In the genomic region with DNA sequence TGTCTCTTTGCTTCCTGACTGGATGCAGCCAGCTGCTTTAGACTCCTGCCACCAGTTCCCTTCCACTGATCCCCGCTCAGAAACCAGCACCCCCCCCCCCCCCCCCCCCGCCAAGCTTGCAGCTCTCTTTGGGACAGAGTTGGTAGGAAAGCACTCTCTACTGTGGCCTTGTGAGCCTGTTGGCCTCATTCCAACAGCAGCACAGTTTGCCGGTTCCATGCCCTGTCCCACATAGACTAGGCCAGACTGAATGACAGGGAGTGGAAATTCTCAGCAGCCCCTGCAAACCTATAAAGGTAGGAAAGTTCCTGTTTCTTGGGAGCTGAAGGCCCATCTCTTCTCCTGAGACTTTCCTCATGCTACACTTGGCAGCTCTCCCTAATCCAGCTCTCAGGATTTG, we compare ENCODE assay signal across 26 mouse cellular contexts. TPM values are rescaled to one million over a fixed set of nuclear protein-coding genes. Genes with fewer than 3 reads are reported as not detected.
A peak's percentile ranks its signal among the peaks of the same experiment; 100 is the strongest.
DNase-seq lines count a peak whose midpoint lies in the region; ATAC-seq lines count a peak whose summit lies in the region.
"Had no signal": no experiment of that assay in that cellular context is flagged by ENCODE, and none has a peak within 500 bp of the region (broad histone marks: within the 10 kb centered on the region; RNA-seq: fewer than 3 reads in every experiment).

No protein-coding gene starts in this region.

- H3K9ac ChIP-seq in hindbrain, embryonic 16.5 days (ENCODE audit: low read depth, low read length), result no peak overlapping the region
- H3K9ac ChIP-seq: embryonic facial prominence, embryonic 13.5 days; forebrain, embryonic 12.5 days; forebrain, postnatal 0 days; heart, embryonic 13.5 days; hindbrain, embryonic 15.5 days had no signal

- H3K27me3 ChIP-seq in hindbrain, embryonic 16.5 days (replicated peaks; ENCODE audit: control insufficient read depth, insufficient read depth, low read length), result no peaks in the 10 kb centered on the region
- H3K27me3 ChIP-seq: forebrain, embryonic 12.5 days had no signal

- H3K27ac ChIP-seq in hindbrain, embryonic 16.5 days (ENCODE audit: low read depth, low read length), result no peak overlapping the region
- H3K27ac ChIP-seq: embryonic facial prominence, embryonic 13.5 days; forebrain, embryonic 12.5 days; gastrocnemius, adult 2 months; heart, embryonic 13.5 days; hindbrain, embryonic 15.5 days had no signal

- H3K36me3 ChIP-seq in hindbrain, embryonic 16.5 days (ENCODE audit: control insufficient read depth, insufficient read depth, low read length), result no peaks in the 10 kb centered on the region
- H3K36me3 ChIP-seq: embryonic facial prominence, embryonic 13.5 days; forebrain, embryonic 12.5 days; G1E; heart, embryonic 13.5 days; hindbrain, embryonic 15.5 days had no signal

- peak; percentile 63 to 83 for DNase-seq in adrenal gland, adult (ENCODE audit: inconsistent age in 2 of 2, low spot score in 1 of 2)
- DNase-seq in adrenal gland, postnatal 4 days (ENCODE audit: low spot score in 2 of 2), result no peak
- peak; percentile 44 for DNase-seq in ovary, adult 18-20 months (ENCODE audit: low spot score)
- no peak for DNase-seq in ovary, postnatal 14 days (ENCODE audit: low spot score)
- DNase-seq in adrenal gland, postnatal 10 days, result peak; percentile 59
- no peak for DNase-seq in embryo, embryonic 11 days
- DNase-seq: B cell, adult 2 months; cerebellum, adult 11-12 months; cerebellum, adult 9-10 months; cerebellum, postnatal 25 days; forebrain, postnatal 0 days; gastrocnemius, adult 2 months; gastrocnemius, postnatal 25 days; heart, postnatal 36 days had no signal

- no peak overlapping the region for H3K4me2 ChIP-seq in hindbrain, embryonic 16.5 days (ENCODE audit: low read length)
- H3K4me2 ChIP-seq: embryonic facial prominence, embryonic 13.5 days; forebrain, embryonic 12.5 days; heart, embryonic 13.5 days; hindbrain, embryonic 15.5 days had no signal

- H3K4me3 ChIP-seq in hindbrain, embryonic 16.5 days (ENCODE audit: low read length), result no peak overlapping the region
- H3K4me3 ChIP-seq: embryonic facial prominence, embryonic 13.5 days; forebrain, embryonic 12.5 days; gastrocnemius, adult 2 months; heart, embryonic 13.5 days; hindbrain, embryonic 15.5 days had no signal

- ATAC-seq in hindbrain, embryonic 16.5 days, result no peak
- ATAC-seq: CD4-positive, CD25-positive, alpha-beta regulatory T cell, adult 4 months; forebrain, postnatal 0 days; inflammation-experienced regulatory T-cells, adult 6 months had no signal

- 58% methylated on average over 2 of the region's 3 CpGs for WGBS in hindbrain, embryonic 16.5 days

- no peaks in the 10 kb centered on the region for H3K9me3 ChIP-seq in hindbrain, embryonic 16.5 days (ENCODE audit: control insufficient read depth, low read length)
- H3K9me3 ChIP-seq: embryonic facial prominence, embryonic 13.5 days; forebrain, embryonic 12.5 days; G1E; heart, embryonic 13.5 days; hindbrain, embryonic 15.5 days had no signal

- H3K4me1 ChIP-seq in hindbrain, embryonic 16.5 days (ENCODE audit: control insufficient read depth, insufficient read depth, low read depth, low read length), result no peaks in the 10 kb centered on the region
- H3K4me1 ChIP-seq: forebrain, embryonic 12.5 days; hindbrain, embryonic 15.5 days had no signal

RNA-seq across cellular contexts. Expression of a gene that starts 15.0 kb away (rescaled TPM):
- total RNA-seq in adrenal gland, postnatal 4 days (2021), result 10 to 100 TPM in 1 of 2 experiments, 1 to 10 TPM in 1; 1.8 to 14.6 TPM
- total RNA-seq in adrenal gland, postnatal 10 days (2021), result 10 to 100 TPM; 17.1 to 37.9 TPM
- not detected in 2 replicates for polyA plus RNA-seq in hindbrain, embryonic 16.5 days (2015; fragmentation: Nextera tagmentation; extraction: Ambion mirVana)
- total RNA-seq: forebrain, postnatal 0 days; G1E; gastrocnemius, postnatal 25 days; granulocyte monocyte progenitor cell, adult 5-6 weeks; heart, postnatal 36 days had no signal
- polyA plus RNA-seq: CD4-positive, CD25-positive, alpha-beta regulatory T cell, adult 4 months; embryonic facial prominence, embryonic 13.5 days; forebrain, embryonic 12.5 days; forebrain, postnatal 0 days; G1E; heart, embryonic 13.5 days; heart, postnatal 0 days; hindbrain, embryonic 11.5 days; hindbrain, embryonic 15.5 days; inflammation-experienced regulatory T-cells, adult 6 months had no signal

RNA-seq across cellular contexts. Expression of a gene that starts 23.6 kb away (rescaled TPM):
- total RNA-seq in adrenal gland, postnatal 4 days (2021), result 10 to 100 TPM in 1 of 2 experiments, 1 to 10 TPM in 1; 1.7 to 33.7 TPM
- 10 to 100 TPM; 35.0 to 76.1 TPM for total RNA-seq in adrenal gland, postnatal 10 days (2021)
- polyA plus RNA-seq in hindbrain, embryonic 16.5 days (2015; fragmentation: Nextera tagmentation; extraction: Ambion mirVana), result 3.9 and 4.4 TPM in 2 replicates
- total RNA-seq: G1E; gastrocnemius, adult 2 months; gastrocnemius, postnatal 25 days; granulocyte monocyte progenitor cell, adult 5-6 weeks; heart, adult 8-10 months; heart, postnatal 36 days had no signal
- polyA plus RNA-seq: CD4-positive, CD25-positive, alpha-beta regulatory T cell, adult 4 months; G1E; heart, embryonic 13.5 days; heart, postnatal 0 days; inflammation-experienced regulatory T-cells, adult 6 months had no signal

RNA-seq across cellular contexts. Expression of a gene that starts 52.7 kb away (rescaled TPM):
- total RNA-seq in adrenal gland, postnatal 4 days (2021), result 1 to 10 TPM in 1 of 2 experiments, under 1 TPM in 1; 0.90 to 1.7 TPM
- 1 to 10 TPM; 2.1 to 2.5 TPM for total RNA-seq in adrenal gland, postnatal 10 days (2021)
- polyA plus RNA-seq in hindbrain, embryonic 16.5 days (2015; fragmentation: Nextera tagmentation; extraction: Ambion mirVana), result 1.2 and 1.4 TPM in 2 replicates
- total RNA-seq: G1E had no signal
- polyA plus RNA-seq: CD4-positive, CD25-positive, alpha-beta regulatory T cell, adult 4 months; forebrain, embryonic 12.5 days; G1E; heart, postnatal 0 days; inflammation-experienced regulatory T-cells, adult 6 months had no signal

Comparison
In these comparisons a context has a peak if more than half of its experiments do, and no peak if none do; other contexts are left out.
1. DNase-seq: peak in adrenal gland, adult (2 of 2), ovary, adult 18-20 months (single experiment) and adrenal gland, postnatal 10 days (single experiment); none in adrenal gland, postnatal 4 days (0 of 2), ovary, postnatal 14 days (single experiment) and embryo, embryonic 11 days (single experiment).